Mouse (Mus musculus) megakaryocyte-erythroid progenitor cell, adult 5 weeks (primary cell): ENCODE results near the gene Anapc7. TPM values are rescaled to one million over a fixed set of nuclear protein-coding genes. Genes with fewer than 3 reads are reported as not detected.

Experiments used
- polyA plus RNA-seq: library from polyadenylated mRNA; stranded (reverse); fragments of >175 nt; gene quantifications from 2 replicates; pipeline ENCODE4 v1.2.3, GENCODE M21; 2012

Anapc7 gene
- polyA plus RNA-seq, result 16.9 and 25.5 TPM in 2 replicates

GRCm38 (mm10) chr5:122421271-122422068, at the start of gene Anapc7:
TSS of gene Anapc7 (plus strand) at chr5:122421693.

GRCm38 (mm10) chr5:122372192-122372769, 49.2 kb upstream of the Anapc7 start, which contains the start of gene Fam216a:
TSS of gene Fam216a (minus strand) at chr5:122372364.

GRCm38 (mm10) chr5:122391786-122392180, 29.7 kb upstream of the Anapc7 start, which contains the start of gene Arpc3:
TSS of gene Arpc3 (plus strand) at chr5:122391878.

Other genes starting within 250 kb of the Anapc7 start
- gene Hvcn1, start 214.9 kb upstream of the Anapc7 start, polyA plus RNA-seq, result 33.1 and 50.8 TPM in 2 replicates
- gene Tctn1, start 157.2 kb upstream of the Anapc7 start, polyA plus RNA-seq, result 9.7 and 12.0 TPM in 2 replicates
- gene Pptc7, start 137.3 kb upstream of the Anapc7 start, polyA plus RNA-seq, result 9.4 and 11.1 TPM in 2 replicates
- 0.61 and 1.3 TPM in 2 replicates for gene Rad9b, start 67.5 kb upstream of the Anapc7 start, polyA plus RNA-seq
- gene Vps29, start 67.3 kb upstream of the Anapc7 start, polyA plus RNA-seq, result 8.8 and 10.1 TPM in 2 replicates
- gene Gpn3, start 49.8 kb upstream of the Anapc7 start, polyA plus RNA-seq, result 37.5 and 39.2 TPM in 2 replicates
- 45.8 and 47.2 TPM in 2 replicates for gene Fam216a, start 49.3 kb upstream of the Anapc7 start, polyA plus RNA-seq
- 52.9 and 66.4 TPM in 2 replicates for gene Arpc3, start 29.8 kb upstream of the Anapc7 start, polyA plus RNA-seq
- 41.9 and 48.4 TPM in 2 replicates for gene Atp2a2, start 80.5 kb downstream of the Anapc7 start, polyA plus RNA-seq
- 0.84 and 1.2 TPM in 2 replicates for gene Ift81, start 192.8 kb downstream of the Anapc7 start, polyA plus RNA-seq
- 0.94 and 4.6 TPM in 2 replicates for gene P2rx7, start 222.2 kb downstream of the Anapc7 start, polyA plus RNA-seq